Comparison of ENCODE assay signal across 8 mouse cellular contexts in the genomic region with DNA sequence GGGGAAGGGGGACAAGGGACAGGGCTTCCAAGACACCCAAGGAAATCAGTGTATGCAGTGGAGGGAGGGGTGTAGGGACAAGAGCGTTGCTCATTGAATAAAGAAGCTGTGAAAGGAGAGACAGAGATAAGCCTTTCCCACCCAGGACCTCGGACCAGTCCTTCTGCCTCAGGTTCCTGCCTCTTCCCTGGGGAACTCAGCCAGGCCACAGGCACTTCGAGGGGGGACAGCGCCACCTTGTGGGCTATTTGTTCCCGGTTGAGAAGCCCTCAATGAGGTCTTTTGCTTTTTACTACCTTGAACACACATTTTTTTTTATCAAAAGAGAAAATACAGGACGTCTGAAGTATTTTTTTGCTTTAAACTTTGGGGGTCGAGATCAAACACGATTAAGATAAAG.
DNase-seq lines count a peak whose midpoint lies in the region; ATAC-seq and TF ChIP-seq lines count a peak whose summit lies in the region.

No protein-coding gene starts in this region.

- peak; percentile 65 for TF ChIP-seq CTCF in bone marrow, adult 2 months (IDR thresholded peaks at IDR 0.05; ENCODE audit: control insufficient read depth, insufficient read depth, low read length)
- peak; percentile 50; the same call in 1 of the 2 replicates for TF ChIP-seq CTCF in embryonic fibroblast, embryonic 13.5 days (IDR thresholded peaks at IDR 0.05; ENCODE audit: borderline replicate concordance, insufficient read depth, low read length)
- TF ChIP-seq CTCF in stomach, postnatal 0 days (IDR thresholded peaks at IDR 0.05; ENCODE audit: low read depth): peak; percentile 91

- no peak overlapping the region for H3K9ac ChIP-seq in intestine, embryonic 14.5 days (ENCODE audit: low read length)
- H3K9ac ChIP-seq in stomach, postnatal 0 days (ENCODE audit: low read length): no peak overlapping the region

- WGBS in bone marrow, adult 2 months: 7% methylated on average over 8 of the region's 8 CpGs
- 5% methylated on average over 8 of the region's 8 CpGs for WGBS in intestine, embryonic 14.5 days
- WGBS in stomach, postnatal 0 days: 9% methylated on average over 8 of the region's 8 CpGs

- H3K4me2 ChIP-seq in intestine, embryonic 14.5 days (ENCODE audit: low read length): no peak overlapping the region
- no peak overlapping the region for H3K4me2 ChIP-seq in stomach, postnatal 0 days (replicated peaks; ENCODE audit: low read depth)

- no peaks in the 10 kb centered on the region for H3K4me1 ChIP-seq in bone marrow, adult 2 months (ENCODE audit: control insufficient read depth, insufficient read depth, low read length)
- H3K4me1 ChIP-seq in embryonic fibroblast, embryonic 13.5 days (ENCODE audit: control insufficient read depth, insufficient read depth, low read length): peaks cover 11% of the 10 kb centered on the region
- H3K4me1 ChIP-seq in intestine, embryonic 14.5 days (replicated peaks; ENCODE audit: control insufficient read depth, insufficient read depth, low read length): peaks cover 12% of the 10 kb centered on the region; the same call in 1 of the 2 replicates
- H3K4me1 ChIP-seq in stomach, postnatal 0 days (replicated peaks; ENCODE audit: control insufficient read depth, insufficient read depth): peaks cover 3% of the 10 kb centered on the region; the same call in 1 of the 2 replicates

- no peaks in the 10 kb centered on the region for H3K9me3 ChIP-seq in intestine, embryonic 14.5 days (ENCODE audit: control insufficient read depth, low read length)
- H3K9me3 ChIP-seq in stomach, postnatal 0 days (ENCODE audit: control insufficient read depth, low read length): no peaks in the 10 kb centered on the region

- no peak for ATAC-seq in intestine, embryonic 14.5 days (replicated peaks; ENCODE audit: low FRiP score, low TSS enrichment, low read depth)
- ATAC-seq in stomach, postnatal 0 days (ENCODE audit: low FRiP score, low TSS enrichment): peak; percentile 74

- no peak for TF ChIP-seq EP300 in stomach, postnatal 0 days (optimal IDR thresholded peaks at IDR 0.05)

- H3K36me3 ChIP-seq in intestine, embryonic 14.5 days (ENCODE audit: control insufficient read depth, insufficient read depth, low read length): no peaks in the 10 kb centered on the region
- H3K36me3 ChIP-seq in stomach, postnatal 0 days (ENCODE audit: control insufficient read depth, insufficient read depth, low read length): no peaks in the 10 kb centered on the region

- no peak overlapping the region for H3K4me3 ChIP-seq in bone marrow, adult 2 months (replicated peaks; ENCODE audit: control insufficient read depth, low read depth, low read length)
- no peak overlapping the region for H3K4me3 ChIP-seq in embryonic fibroblast, embryonic 13.5 days (ENCODE audit: insufficient read depth, low read length)
- H3K4me3 ChIP-seq in intestine, embryonic 14.5 days (ENCODE audit: low read depth, low read length): no peak overlapping the region
- H3K4me3 ChIP-seq in stomach, postnatal 0 days (ENCODE audit: low read depth, low read length): no peak overlapping the region

- no peaks in the 10 kb centered on the region for H3K27me3 ChIP-seq in intestine, embryonic 14.5 days (replicated peaks; ENCODE audit: control insufficient read depth, insufficient read depth, low read length)
- H3K27me3 ChIP-seq in stomach, postnatal 0 days (ENCODE audit: control insufficient read depth, insufficient read depth, low read length): no peaks in the 10 kb centered on the region; the same call in 1 of the 2 replicates

- no peak overlapping the region for H3K27ac ChIP-seq in bone marrow, adult 2 months (ENCODE audit: control insufficient read depth, insufficient read depth, low read depth, low read length, poor library complexity)
- no peak overlapping the region for H3K27ac ChIP-seq in embryonic fibroblast, embryonic 13.5 days (ENCODE audit: insufficient read depth, low read length)
- no peak overlapping the region for H3K27ac ChIP-seq in intestine, embryonic 14.5 days (ENCODE audit: low read depth)
- no peak overlapping the region for H3K27ac ChIP-seq in stomach, postnatal 0 days (replicated peaks)

- no peak for TF ChIP-seq POLR2A in bone marrow, adult 2 months (IDR thresholded peaks at IDR 0.05; ENCODE audit: borderline replicate concordance, control insufficient read depth, low read depth, low read length)
- TF ChIP-seq POLR2A in embryonic fibroblast, embryonic 13.5 days (IDR thresholded peaks at IDR 0.05; ENCODE audit: low read depth, low read length): no peak

- DNase-seq in heart, adult 18-20 months: peak; percentile 53 to 83
- DNase-seq in heart, adult 11 months: no peak
- peak; percentile 92 for DNase-seq in intestine, embryonic 14.5 days (ENCODE audit: low spot score)
- peak; percentile 83 to 92 for DNase-seq in left cerebral cortex, adult 18-20 months (ENCODE audit: low spot score in 2 of 2)
- DNase-seq in mesoderm, embryonic 11.5 days (ENCODE audit: low read depth, low spot score): peak; percentile 83
- peak; percentile 86 for DNase-seq in stomach, postnatal 0 days (ENCODE audit: low spot score)
